Mouse (Mus musculus) MEL (cell line): ENCODE results near the gene Pafah1b1. TPM values are rescaled to one million over a fixed set of nuclear protein-coding genes. Genes with fewer than 3 reads are reported as not detected.
A peak's percentile ranks its signal among the peaks of the same experiment; 100 is the strongest.

Experiments used
- DNase-seq: peaks from one replicate; pipeline ENCODE4 v3.0.0; 2011; ENCODE audit warnings: low read depth, low spot score
- H3K27ac ChIP-seq: 2 replicates; pipeline ENCODE4 v1.5.1; 2012; ENCODE audit warnings: low read depth, mild to moderate bottlenecking, control low read depth, low read length, moderate library complexity; ENCODE audit not compliant: control insufficient read depth
- H3K27me3 ChIP-seq, 2 experiments: fragments of 150-350 bp in 1 of 2; sonication (generic) in 1 of 2; 2 replicates each; pipeline ENCODE4 v1.6.1; 2012; ENCODE audit warnings: low read length in 2 of 2, mild to moderate bottlenecking in 2 of 2, improper control_type of control experiment in 1 of 2, moderate library complexity in 1 of 2; ENCODE audit not compliant: insufficient read depth in 2 of 2, control insufficient read depth in 1 of 2
- H3K36me3 ChIP-seq, 2 experiments: 2 replicates each; pipeline ENCODE4 v1.6.1; 2012 to 2014; ENCODE audit warnings: low read length in 2 of 2, improper control_type of control experiment in 1 of 2, inconsistent platforms in 1 of 2, mild to moderate bottlenecking in 1 of 2; ENCODE audit not compliant: insufficient read depth in 2 of 2, control insufficient read depth in 1 of 2
- H3K4me1 ChIP-seq, 2 experiments: fragments of 150-350 bp in 1 of 2; sonication (generic) in 1 of 2; 2 replicates each; pipeline ENCODE4 v1.6.1; 2012; ENCODE audit warnings: low read length in 2 of 2, improper control_type of control experiment in 1 of 2, mild to moderate bottlenecking in 1 of 2; ENCODE audit not compliant: insufficient read depth in 2 of 2, control insufficient read depth in 1 of 2
- H3K4me3 ChIP-seq, 2 experiments: fragments of 150-350 bp in 1 of 2; sonication (generic) in 1 of 2; 2 replicates each; pipeline ENCODE4 v1.5.1; 2012; ENCODE audit warnings: low read depth in 2 of 2, low read length in 2 of 2, mild to moderate bottlenecking in 2 of 2, moderate library complexity in 2 of 2, control low read depth in 1 of 2, improper control_type of control experiment in 1 of 2; ENCODE audit not compliant: control insufficient read depth in 1 of 2, insufficient read depth in 1 of 2
- H3K79me2 ChIP-seq: 2 replicates; pipeline ENCODE4 v1.6.1; 2012; ENCODE audit warnings: mild to moderate bottlenecking, low read length, moderate library complexity; ENCODE audit not compliant: control insufficient read depth, poor library complexity, insufficient read depth
- H3K9ac ChIP-seq: 2 replicates; pipeline ENCODE4 v1.6.1; 2012; ENCODE audit warnings: low read depth, mild to moderate bottlenecking, control low read depth, low read length, moderate library complexity; ENCODE audit not compliant: control insufficient read depth, poor library complexity, severe bottlenecking
- H3K9me3 ChIP-seq: fragments of 150-350 bp; sonication (generic); replicated peaks from 2 replicates; pipeline ENCODE4 v1.6.1; 2012; ENCODE audit warnings: mild to moderate bottlenecking, low read length, improper control_type of control experiment, moderate library complexity; ENCODE audit not compliant: insufficient read depth
- CHD1 ChIP-seq: IDR thresholded peaks from 2 replicates; pipeline ENCODE4 v1.6.1; 2012; ENCODE audit warnings: low read depth, mild to moderate bottlenecking, inconsistent platforms, low read length, improper control_type of control experiment
- CHD2 ChIP-seq: IDR thresholded peaks from 2 replicates; pipeline ENCODE4 v1.6.1; 2011; ENCODE audit warnings: low read length, improper control_type of control experiment
- CTCF ChIP-seq, 3 experiments: IDR thresholded peaks in 2 of 3; conservative IDR thresholded peaks in 1 of 3; 2 replicates each; pipeline ENCODE4 v1.5.1; 2011 to 2012; ENCODE audit warnings: low read length in 3 of 3, low read depth in 2 of 3, mild to moderate bottlenecking in 2 of 3, improper control_type of control experiment in 1 of 3, inconsistent platforms in 1 of 3, mixed read lengths in 1 of 3, moderate library complexity in 1 of 3; ENCODE audit not compliant: control insufficient read depth in 1 of 3, insufficient read depth in 1 of 3, poor library complexity in 1 of 3, severe bottlenecking in 1 of 3
- E2F4 ChIP-seq: IDR thresholded peaks from 2 replicates; pipeline ENCODE4 v1.6.1; 2011; ENCODE audit warnings: low read depth, low read length, improper control_type of control experiment, borderline replicate concordance
- ELF1 ChIP-seq: IDR thresholded peaks from 2 replicates; pipeline ENCODE4 v1.6.1; 2014; ENCODE audit warnings: low read depth, mild to moderate bottlenecking, inconsistent platforms, low read length, improper control_type of control experiment, moderate library complexity
- EP300 ChIP-seq, 2 experiments: IDR thresholded peaks; 2 replicates each; pipeline ENCODE4 v1.6.1; 2011; ENCODE audit warnings: improper control_type of control experiment in 2 of 2, low read length in 2 of 2, low read depth in 1 of 2, mild to moderate bottlenecking in 1 of 2
- GABPA ChIP-seq: IDR thresholded peaks from 2 replicates; pipeline ENCODE4 v1.6.1; 2012; ENCODE audit warnings: low read depth, mild to moderate bottlenecking, inconsistent platforms, low read length, improper control_type of control experiment, moderate library complexity
- GATA1 ChIP-seq: IDR thresholded peaks from 2 replicates; pipeline ENCODE4 v1.6.1; 2011; ENCODE audit warnings: low read depth, low read length, improper control_type of control experiment
- HCFC1 ChIP-seq: IDR thresholded peaks from 2 replicates; pipeline ENCODE4 v1.6.1; 2012; ENCODE audit warnings: low read depth, mild to moderate bottlenecking, inconsistent platforms, low read length, improper control_type of control experiment, moderate library complexity
- JUND ChIP-seq: IDR thresholded peaks from 2 replicates; pipeline ENCODE4 v1.6.1; 2011; ENCODE audit warnings: low read depth, mild to moderate bottlenecking, improper control_type of control experiment, low read length
- KAT2A ChIP-seq: conservative IDR thresholded peaks from 2 replicates; pipeline ENCODE4 v1.6.1; 2012; ENCODE audit warnings: low read depth, low read length, improper control_type of control experiment, inconsistent platforms
- MAFK ChIP-seq: IDR thresholded peaks from 2 replicates; pipeline ENCODE4 v1.6.1; 2011; ENCODE audit warnings: low read depth, mild to moderate bottlenecking, low read length, improper control_type of control experiment, borderline replicate concordance
- MAX ChIP-seq: IDR thresholded peaks from 2 replicates; pipeline ENCODE4 v1.6.1; 2011; ENCODE audit warnings: low read length, improper control_type of control experiment
- MXI1 ChIP-seq: IDR thresholded peaks from 2 replicates; pipeline ENCODE4 v1.6.1; 2011; ENCODE audit warnings: mild to moderate bottlenecking, low read depth, low read length, improper control_type of control experiment
- NELFE ChIP-seq: IDR thresholded peaks from 2 replicates; pipeline ENCODE4 v1.6.1; 2011; ENCODE audit warnings: low read depth, low read length, improper control_type of control experiment
- NRF1 ChIP-seq: IDR thresholded peaks from 2 replicates; pipeline ENCODE4 v1.6.1; 2014; ENCODE audit warnings: low read depth, mild to moderate bottlenecking, inconsistent platforms, low read length, improper control_type of control experiment, moderate library complexity; ENCODE audit not compliant: poor library complexity, insufficient read depth, severe bottlenecking
- RAD21 ChIP-seq: IDR thresholded peaks from 2 replicates; pipeline ENCODE4 v1.6.1; 2011; ENCODE audit warnings: mild to moderate bottlenecking, low read depth, low read length, improper control_type of control experiment
- RCOR1 ChIP-seq: IDR thresholded peaks from 2 replicates; pipeline ENCODE4 v1.6.1; 2012; ENCODE audit warnings: low read depth, mild to moderate bottlenecking, inconsistent platforms, low read length, improper control_type of control experiment
- SIN3A ChIP-seq: IDR thresholded peaks from 2 replicates; pipeline ENCODE4 v1.6.1; 2012; ENCODE audit warnings: low read length, improper control_type of control experiment, inconsistent platforms
- TAL1 ChIP-seq: IDR thresholded peaks from 2 replicates; pipeline ENCODE4 v1.6.1; 2012; ENCODE audit warnings: mild to moderate bottlenecking, inconsistent platforms, low read length, moderate library complexity, mixed read lengths
- TBP ChIP-seq: IDR thresholded peaks from 2 replicates; pipeline ENCODE4 v1.8.0; 2011; ENCODE audit warnings: low read depth, low read length, improper control_type of control experiment
- TCF12 ChIP-seq: IDR thresholded peaks from 2 replicates; pipeline ENCODE4 v1.6.1; 2014; ENCODE audit warnings: low read depth, mild to moderate bottlenecking, inconsistent platforms, low read length, improper control_type of control experiment, moderate library complexity
- USF1 ChIP-seq: IDR thresholded peaks from 2 replicates; pipeline ENCODE4 v1.6.1; 2014; ENCODE audit warnings: low read depth, mild to moderate bottlenecking, inconsistent platforms, low read length, improper control_type of control experiment, moderate library complexity
- USF2 ChIP-seq, 2 experiments: IDR thresholded peaks; 2 replicates each; pipeline ENCODE4 v1.6.1; 2011 to 2012; ENCODE audit warnings: improper control_type of control experiment in 2 of 2, low read length in 2 of 2, borderline replicate concordance in 1 of 2, inconsistent platforms in 1 of 2, low read depth in 1 of 2, mild to moderate bottlenecking in 1 of 2; ENCODE audit not compliant: insufficient read depth in 1 of 2
- ZC3H11A ChIP-seq: IDR thresholded peaks from 2 replicates; pipeline ENCODE4 v1.6.1; 2012; ENCODE audit warnings: low read depth, mild to moderate bottlenecking, inconsistent platforms, low read length, improper control_type of control experiment
- ZKSCAN1 ChIP-seq: IDR thresholded peaks from 2 replicates; pipeline ENCODE4 v1.6.1; 2012; ENCODE audit warnings: low read depth, mild to moderate bottlenecking, inconsistent platforms, low read length, improper control_type of control experiment, moderate library complexity
- ZNF384 ChIP-seq: IDR thresholded peaks from 2 replicates; pipeline ENCODE4 v1.6.1; 2012; ENCODE audit warnings: low read depth, mild to moderate bottlenecking, inconsistent platforms, low read length, improper control_type of control experiment
- polyA plus RNA-seq, 2 experiments: library from polyadenylated mRNA; stranded (reverse) in 1 of 2; unstranded in 1 of 2; fragments of >175 nt in 1 of 2; fragments of >200 nt in 1 of 2; gene quantifications; 2 replicates each; pipeline versions ENCODE4 v1.2.1 to v1.2.4; 2012; ENCODE audit warnings: low replicate concordance in 2 of 2, low read depth in 1 of 2; ENCODE audit not compliant: insufficient read length in 2 of 2, insufficient read depth in 1 of 2, missing spikeins in 1 of 2
- total RNA-seq: library from RNA; depleted of rRNA; stranded (reverse); fragments of 300-350 nt; gene quantifications from 2 replicates; pipeline ENCODE4 v1.2.3, GENCODE M21; 2012

Pafah1b1 gene
- total and polyA plus RNA-seq, 3 experiments: 54.5 to 67.4 TPM; not detected in 1

DNA sequence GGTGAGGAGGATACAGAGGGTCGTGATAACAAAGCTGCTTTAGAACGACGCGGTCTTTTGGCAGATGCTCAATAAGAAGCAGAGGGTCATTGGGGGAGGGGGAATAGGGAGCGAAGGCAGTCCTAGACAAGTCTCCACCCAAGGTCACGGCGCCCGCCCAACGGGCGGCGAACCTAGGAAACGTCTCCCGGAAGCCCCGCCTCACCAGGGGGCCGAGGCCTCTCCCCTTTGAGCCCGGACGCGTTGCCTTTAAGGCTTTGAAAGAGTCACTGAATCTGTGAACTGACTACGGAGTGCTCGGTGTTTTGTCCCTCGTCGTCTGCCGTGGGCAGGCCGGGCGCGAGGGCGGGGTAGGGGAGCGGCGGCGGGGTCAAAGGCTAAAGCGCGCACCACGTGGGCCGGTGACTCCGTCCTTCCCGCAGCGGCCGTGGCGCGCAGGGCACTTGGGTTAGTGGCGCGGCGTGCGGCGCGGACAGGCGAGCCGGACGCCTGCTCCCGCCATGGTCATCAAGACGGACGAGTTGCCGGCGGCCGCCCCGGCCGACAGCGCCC lies 75.3 kb downstream of the Pafah1b1 start, which contains the start of gene Cluh (continued):
- peak; percentile 95 for TF ChIP-seq ELF1
- TF ChIP-seq ZKSCAN1: no peak

DNA sequence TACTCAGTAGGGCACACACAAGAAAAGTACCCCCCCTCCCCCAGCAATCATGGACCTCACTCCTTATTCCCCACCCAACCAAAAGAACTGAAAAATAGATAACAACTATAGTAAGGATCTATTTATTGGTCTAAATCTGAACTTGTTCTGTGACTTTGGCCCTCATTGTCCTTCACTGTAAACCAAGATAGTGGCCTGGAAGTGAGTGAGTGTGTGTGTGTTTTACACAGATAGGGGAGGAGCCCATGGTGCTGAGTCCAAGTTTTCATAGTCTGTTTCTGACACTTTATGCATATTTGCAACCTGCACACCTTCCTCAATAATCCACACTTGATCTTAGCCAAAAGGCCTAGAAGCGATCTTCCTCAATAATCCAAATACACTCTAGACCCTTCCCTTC lies 75.8 kb downstream of the Pafah1b1 start:
- H3K79me2 ChIP-seq: peaks cover 44% of the 10 kb centered on the region
- TF ChIP-seq ZC3H11A (no peak), JUND (no peak), CHD2 (no peak), HCFC1 (no peak), CTCF (IDR thresholded peaks at IDR 0.05 in 2 of 3, conservative IDR thresholded peaks at IDR 0.05 in 1 of 3; ENCODE audit: control insufficient read depth in 1 of 3, insufficient read depth in 1 of 3, low read depth in 2 of 3, low read length in 3 of 3, poor library complexity in 1 of 3, severe bottlenecking in 1 of 3) (no peak), RCOR1 (peak; percentile 56; the same call in 1 of the 2 replicates), CHD1 (no peak), NELFE (no peak), TAL1 (peak; percentile 53), TBP (no peak), RAD21 (no peak), TCF12 (peak; percentile 50), MAX (no peak), NRF1 (no peak), E2F4 (no peak), MAFK (no peak), MXI1 (no peak), ZNF384 (no peak), GABPA (no peak), KAT2A (no peak), EP300 (IDR thresholded peaks at IDR 0.05; ENCODE audit: low read depth in 1 of 2, low read length in 2 of 2) (peak; percentile 44 to 51; a peak in 3 of 4 replicates), USF2 (IDR thresholded peaks at IDR 0.05; ENCODE audit: borderline replicate concordance in 1 of 2, insufficient read depth in 1 of 2, low read depth in 1 of 2, low read length in 2 of 2) (no peak), SIN3A (no peak), GATA1 (peak; percentile 54; the same call in 1 of the 2 replicates), USF1 (no peak)
- no peak for DNase-seq
- peaks cover 0 to 30% of the 10 kb centered on the region in 2 experiments; a peak in 3 of 4 replicates for H3K36me3 ChIP-seq
- H3K9me3 ChIP-seq: no peaks in the 10 kb centered on the region
- H3K27me3 ChIP-seq: no peaks in the 10 kb centered on the region
- H3K9ac ChIP-seq: peak overlapping the region; percentile 54
- peak overlapping the region; percentile 70 for H3K27ac ChIP-seq
- peaks cover 8 to 41% of the 10 kb centered on the region in 2 experiments; a peak in 3 of 4 replicates for H3K4me1 ChIP-seq
- peak overlapping the region; percentile 54 to 74 for H3K4me3 ChIP-seq
